Mouse (Mus musculus) intestine, embryonic 14.5 days (tissue): Measurements from ENCODE around the gene Rgs12. TPM values are rescaled to one million over a fixed set of nuclear protein-coding genes. Genes with fewer than 3 reads are reported as not detected.
A peak's percentile ranks its signal among the peaks of the same experiment; 100 is the strongest.

Experiments
- ATAC-seq: fragments of 200-750 bp; cut with Nextera tagmentation; replicated peaks from 2 replicates; pipeline ENCODE4 v1.8.0; 2017; ENCODE audit warnings: low read depth, moderate number of reproducible peaks, moderate TSS enrichment, moderate library complexity; ENCODE audit not compliant: low FRiP score, low TSS enrichment
- DNase-seq: peaks from one replicate; pipeline ENCODE4 v3.0.0-alpha.2; 2018; ENCODE audit warnings: low spot score
- H3K27ac ChIP-seq: fragments of 300-500 bp; sonication (generic); 2 replicates; pipeline ENCODE4 v1.5.1; 2014; ENCODE audit warnings: low read depth, mild to moderate bottlenecking, control low read depth
- H3K27me3 ChIP-seq: fragments of 300-500 bp; sonication (generic); replicated peaks from 2 replicates; pipeline ENCODE4 v1.6.1; 2014; ENCODE audit warnings: low read length, control low read depth; ENCODE audit not compliant: control insufficient read depth, insufficient read depth
- H3K36me3 ChIP-seq: fragments of 300-500 bp; sonication (generic); 2 replicates; pipeline ENCODE4 v1.6.1; 2014; ENCODE audit warnings: low read length, control low read depth; ENCODE audit not compliant: control insufficient read depth, insufficient read depth
- H3K4me1 ChIP-seq: fragments of 300-500 bp; sonication (generic); replicated peaks from 2 replicates; pipeline ENCODE4 v1.6.1; 2014; ENCODE audit warnings: low read length, control low read depth, mixed read lengths; ENCODE audit not compliant: control insufficient read depth, insufficient read depth
- H3K4me2 ChIP-seq: fragments of 300-500 bp; sonication (generic); 2 replicates; pipeline ENCODE4 v1.6.1; 2014; ENCODE audit warnings: low read length
- H3K4me3 ChIP-seq: fragments of 300-500 bp; sonication (generic); 2 replicates; pipeline ENCODE4 v1.5.1; 2014; ENCODE audit warnings: low read depth, low read length, control low read depth, mixed read lengths
- H3K9ac ChIP-seq: fragments of 300-500 bp; sonication (generic); 2 replicates; pipeline ENCODE4 v1.6.1; 2014; ENCODE audit warnings: mild to moderate bottlenecking, low read length
- H3K9me3 ChIP-seq: fragments of 300-500 bp; sonication (generic); 2 replicates; pipeline ENCODE4 v1.6.1; 2016; ENCODE audit warnings: low read length, control low read depth; ENCODE audit not compliant: control insufficient read depth
- WGBS: fragments of 180-500 bp; shearing (Covaris S2); extraction: QIAGEN DNeasy Blood & Tissue Kit; methylation state at CpG from one replicate; pipeline ENCODE4 v1.1.7; 2014; 5-methylcytosine and 5-hydroxymethylcytosine counted together
- polyA plus RNA-seq: library from polyadenylated mRNA; unstranded; fragments of >200 nt; fragmentation: Nextera tagmentation; extraction: Ambion mirVana; gene quantifications from 2 replicates; pipeline ENCODE4 v1.2.1, GENCODE M21; 2014

Gene Rgs12
- polyA plus RNA-seq, 1 experiment from 2014 or later: 19.0 TPM

DNA sequence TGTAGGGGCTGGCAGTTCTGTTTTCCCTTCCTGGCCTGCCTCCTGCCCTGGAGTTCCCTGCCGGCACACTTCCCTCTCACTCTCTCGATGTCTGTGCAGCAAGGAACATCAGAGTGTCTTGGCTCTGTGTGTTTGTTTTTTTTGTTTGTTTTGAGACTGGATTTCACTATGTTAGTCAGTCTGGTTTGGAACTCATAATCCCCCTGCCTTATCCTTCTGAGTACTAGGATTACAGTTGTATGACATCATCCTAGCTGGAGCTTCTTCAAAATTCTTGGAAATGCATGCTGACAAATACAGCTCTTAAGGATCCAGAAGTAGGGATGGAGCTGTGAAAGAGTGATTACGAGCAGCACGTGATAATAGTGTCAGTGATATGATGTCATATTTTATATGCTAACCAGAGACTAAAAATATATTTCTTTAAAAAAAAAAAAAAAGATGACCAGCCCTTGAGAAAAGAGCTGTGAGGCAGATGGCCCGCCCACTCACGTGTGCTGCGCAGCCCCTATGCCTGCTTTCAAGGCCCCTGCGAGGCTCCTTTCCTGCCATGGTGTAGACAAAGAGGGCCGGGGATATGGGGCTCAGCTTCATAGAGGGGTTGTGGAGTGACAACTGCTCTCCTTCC, 70.5 kb downstream of the Rgs12 start:
- Histone ChIP-seq H3K4me2 (no peak overlapping the region), H3K27ac (no peak overlapping the region), H3K27me3 (no peaks in the 10 kb centered on the region), H3K4me1 (no peaks in the 10 kb centered on the region; the same call in 1 of the 2 replicates), H3K9me3 (no peaks in the 10 kb centered on the region), H3K4me3 (no peak overlapping the region), H3K9ac (no peak overlapping the region), H3K36me3 (peaks cover 24% of the 10 kb centered on the region)
- 72% methylated on average over 9 of the region's 9 CpGs for WGBS
- DNase-seq (no peak), ATAC-seq (no peak)

DNA sequence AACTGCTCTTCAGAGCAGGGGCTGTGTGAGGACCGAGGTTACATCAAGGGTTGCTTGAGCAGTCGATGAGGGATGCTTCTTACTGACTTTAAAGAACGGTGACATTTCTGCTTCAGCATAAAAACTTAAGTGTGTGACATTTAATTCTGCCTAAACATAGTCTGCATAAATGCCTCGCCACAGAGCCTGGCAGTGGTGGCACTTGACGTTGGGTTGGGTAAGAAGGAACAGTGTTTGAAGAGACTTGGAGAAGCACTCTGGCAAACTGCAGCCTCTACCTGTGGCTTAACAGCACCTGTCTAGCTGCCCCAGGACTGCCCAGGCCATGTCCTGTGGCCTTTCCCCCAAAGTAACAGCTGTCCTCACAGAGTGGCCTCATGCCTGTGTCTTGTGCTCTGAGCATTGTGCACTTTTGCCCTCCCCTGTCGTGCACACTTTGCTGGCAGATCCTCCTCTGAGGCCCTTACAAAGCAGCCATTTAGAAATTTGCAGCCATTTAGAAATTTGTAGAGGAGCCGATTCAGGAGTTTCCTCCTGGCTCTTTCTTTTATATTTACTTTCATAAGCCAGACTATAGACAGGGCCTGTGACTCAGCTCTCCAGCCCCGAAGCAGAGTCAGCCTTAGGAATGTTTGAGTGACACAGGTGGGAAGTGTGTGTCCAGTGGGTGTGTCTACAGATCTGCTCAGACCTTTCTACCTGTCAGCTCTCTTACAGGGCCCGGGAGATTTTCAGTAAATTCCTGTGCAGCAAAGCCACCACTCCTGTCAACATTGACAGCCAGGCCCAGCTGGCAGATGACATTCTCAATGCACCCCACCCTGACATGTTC, 71.4 kb downstream of the Rgs12 start:
- Histone ChIP-seq H3K27me3 (no peaks in the 10 kb centered on the region), H3K36me3 (peaks cover 28% of the 10 kb centered on the region), H3K9me3 (no peaks in the 10 kb centered on the region), H3K27ac (no peak overlapping the region), H3K4me1 (no peaks in the 10 kb centered on the region; the same call in 1 of the 2 replicates), H3K4me3 (no peak overlapping the region), H3K4me2 (no peak overlapping the region), H3K9ac (no peak overlapping the region)
- no peak for ATAC-seq
- 77% methylated on average over 9 of the region's 9 CpGs for WGBS
- DNase-seq: no peak

GRCm38 (mm10) chr5:35024975-35025374, 75.7 kb downstream of the Rgs12 start:
- ATAC-seq: no peak; the same call in 1 of the 2 replicates
- no peaks in the 10 kb centered on the region for H3K27me3 ChIP-seq
- no peaks in the 10 kb centered on the region; the same call in 1 of the 2 replicates for H3K4me1 ChIP-seq
- no peak overlapping the region for H3K9ac ChIP-seq
- peak; percentile 66 for DNase-seq
- H3K9me3 ChIP-seq: no peaks in the 10 kb centered on the region
- H3K4me2 ChIP-seq: no peak overlapping the region
- 19% methylated on average over 2 of the region's 2 CpGs for WGBS
- H3K4me3 ChIP-seq: no peak overlapping the region
- H3K36me3 ChIP-seq: peaks cover 69% of the 10 kb centered on the region
- H3K27ac ChIP-seq: no peak overlapping the region

DNA sequence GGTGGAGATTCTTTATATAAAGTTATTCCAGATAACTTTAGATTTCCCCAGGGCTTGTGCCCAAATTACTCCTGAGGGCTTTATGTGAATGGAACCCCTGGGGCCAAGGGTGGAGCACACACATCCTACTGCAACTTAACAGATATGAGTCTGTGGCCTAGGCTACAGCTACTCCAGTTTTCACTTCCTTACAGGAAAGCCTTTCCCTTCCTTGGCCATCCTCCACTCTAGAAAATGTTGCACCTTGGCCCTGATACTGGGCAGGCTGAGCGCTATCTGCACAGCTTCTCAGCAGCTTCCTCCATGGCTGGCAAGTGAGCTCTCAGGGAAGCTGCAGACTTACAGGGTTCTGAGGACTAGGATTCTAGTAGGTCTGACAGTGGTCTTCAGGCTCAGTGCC, 80.1 kb downstream of the Rgs12 start:
- Histone ChIP-seq H3K4me3 (no peak overlapping the region), H3K36me3 (peaks cover 80% of the 10 kb centered on the region), H3K9me3 (no peaks in the 10 kb centered on the region), H3K27ac (no peak overlapping the region), H3K4me2 (no peak overlapping the region), H3K4me1 (no peaks in the 10 kb centered on the region), H3K27me3 (no peaks in the 10 kb centered on the region), H3K9ac (no peak overlapping the region)
- no peak for DNase-seq
- ATAC-seq: no peak
- WGBS: 100% methylated on average over 1 of the region's 1 CpGs

GRCm38 (mm10) chr5:35029755-35030154, 80.5 kb downstream of the Rgs12 start:
- WGBS: 88% methylated on average over 5 of the region's 5 CpGs
- ATAC-seq (no peak), DNase-seq (no peak)
- Histone ChIP-seq H3K36me3 (peaks cover 80% of the 10 kb centered on the region), H3K9me3 (no peaks in the 10 kb centered on the region), H3K27me3 (no peaks in the 10 kb centered on the region), H3K4me2 (no peak overlapping the region), H3K4me3 (no peak overlapping the region), H3K27ac (no peak overlapping the region), H3K4me1 (no peaks in the 10 kb centered on the region), H3K9ac (no peak overlapping the region)

DNA sequence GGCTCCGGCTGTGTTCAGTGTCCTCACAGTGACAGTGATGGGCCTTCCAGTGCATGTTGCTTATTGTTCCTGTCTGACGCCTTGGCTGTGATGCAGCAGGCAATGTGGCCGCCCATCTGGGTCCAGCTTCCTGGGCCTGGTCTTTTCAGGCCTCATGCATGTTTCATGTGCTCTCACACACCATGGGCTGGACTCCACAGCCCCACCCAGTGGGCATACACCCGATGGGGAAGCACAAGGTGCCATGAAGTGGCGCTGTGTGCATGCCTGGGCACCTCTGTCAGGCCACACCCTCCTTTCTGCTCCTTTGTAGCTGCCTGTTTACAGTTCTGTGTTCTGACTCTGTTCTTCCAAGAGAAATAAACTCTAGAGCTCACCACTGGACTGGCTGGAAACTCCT, 83.8 kb downstream of the Rgs12 start:
- Histone ChIP-seq H3K36me3 (peaks cover 59% of the 10 kb centered on the region), H3K4me1 (no peaks in the 10 kb centered on the region), H3K27me3 (no peaks in the 10 kb centered on the region), H3K9me3 (no peaks in the 10 kb centered on the region), H3K27ac (no peak overlapping the region), H3K4me3 (no peak overlapping the region), H3K4me2 (no peak overlapping the region), H3K9ac (no peak overlapping the region)
- ATAC-seq: no peak
- WGBS: 74% methylated on average over 5 of the region's 5 CpGs
- DNase-seq: no peak

DNA sequence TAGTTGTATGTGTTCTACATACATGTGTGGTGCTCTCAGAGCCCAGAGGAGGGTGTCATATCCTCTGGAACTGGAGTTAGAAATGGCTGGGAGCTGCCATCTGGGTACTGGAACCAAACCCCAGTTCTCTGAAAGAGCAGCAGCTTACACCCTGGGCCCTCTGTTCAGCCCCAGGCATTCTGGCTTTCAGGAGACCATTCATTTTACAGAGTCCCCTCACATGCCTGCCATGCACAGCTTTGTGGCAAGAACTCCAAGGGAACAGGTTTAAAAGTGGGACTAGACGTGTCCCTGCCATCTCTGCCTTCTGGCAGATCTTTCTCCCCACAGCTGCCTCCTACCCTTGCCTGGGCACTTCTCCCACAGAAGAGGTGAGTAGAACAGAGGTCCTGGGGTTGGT, 84.4 kb downstream of the Rgs12 start:
- Histone ChIP-seq H3K9ac (no peak overlapping the region), H3K27me3 (no peaks in the 10 kb centered on the region), H3K36me3 (peaks cover 53% of the 10 kb centered on the region), H3K27ac (no peak overlapping the region), H3K4me3 (no peak overlapping the region), H3K4me1 (no peaks in the 10 kb centered on the region), H3K9me3 (no peaks in the 10 kb centered on the region), H3K4me2 (no peak overlapping the region)
- ATAC-seq (no peak), DNase-seq (no peak)
- 79% methylated on average over 1 of the region's 1 CpGs for WGBS

DNA sequence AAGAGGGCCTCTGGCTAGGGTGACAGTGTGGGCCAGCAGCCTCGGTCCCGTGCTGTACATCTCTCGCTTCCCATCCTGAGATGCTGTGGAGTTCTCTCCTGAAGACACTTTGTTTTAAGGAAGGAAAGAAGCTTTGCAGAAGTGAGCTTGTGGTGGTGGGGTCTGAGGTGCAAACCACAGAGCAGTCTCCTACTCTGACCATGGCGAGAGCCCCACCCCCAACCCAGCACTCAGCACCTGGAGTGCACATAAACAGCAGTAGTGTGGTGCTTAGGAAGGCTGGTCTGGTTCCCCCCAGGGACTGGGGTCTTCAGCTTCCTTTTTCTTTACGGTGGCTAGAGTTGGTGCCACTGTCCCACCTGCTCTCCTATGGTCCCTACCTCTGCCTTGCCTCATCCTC, 85.9 kb downstream of the Rgs12 start:
- 80% methylated on average over 5 of the region's 5 CpGs for WGBS
- H3K27me3 ChIP-seq: no peaks in the 10 kb centered on the region
- no peak overlapping the region for H3K4me2 ChIP-seq
- no peak overlapping the region for H3K4me3 ChIP-seq
- DNase-seq: no peak
- H3K9ac ChIP-seq: no peak overlapping the region
- H3K9me3 ChIP-seq: no peaks in the 10 kb centered on the region
- H3K27ac ChIP-seq: no peak overlapping the region
- H3K4me1 ChIP-seq: no peaks in the 10 kb centered on the region
- ATAC-seq: no peak
- peaks cover 38% of the 10 kb centered on the region for H3K36me3 ChIP-seq

- Histone ChIP-seq H3K36me3 (peaks cover 33% of the 10 kb centered on the region), H3K9me3 (no peaks in the 10 kb centered on the region), H3K27ac (no peak overlapping the region), H3K4me2 (no peak overlapping the region), H3K4me3 (no peak overlapping the region), H3K9ac (no peak overlapping the region), H3K27me3 (no peaks in the 10 kb centered on the region), H3K4me1 (no peaks in the 10 kb centered on the region)
- WGBS: 69% methylated on average over 4 of the region's 4 CpGs
- no peak for ATAC-seq
- no peak for DNase-seq
Measured at GRCm38 (mm10) chr5:35035795-35036194, 86.5 kb downstream of the Rgs12 start.
